Mouse (Mus musculus) G1E (cell line): ENCODE data around the gene Adam10.

Experiments used
- CTCF ChIP-seq: IDR thresholded peaks from 2 replicates; pipeline ENCODE4 v1.5.1; 2012; ENCODE audit warnings: low read depth, low read length, inconsistent platforms, mixed read lengths
- GATA1 ChIP-seq: IDR thresholded peaks from 2 replicates; pipeline ENCODE4 v1.6.1; 2012; ENCODE audit warnings: borderline replicate concordance, low read length, inconsistent platforms, mixed read lengths
- GATA2 ChIP-seq: IDR thresholded peaks from 2 replicates; pipeline ENCODE4 v1.6.1; 2012; ENCODE audit warnings: low read depth, low read length, inconsistent platforms, borderline replicate concordance
- POLR2AphosphoS5 ChIP-seq: IDR thresholded peaks from 2 replicates; pipeline ENCODE4 v1.6.1; 2012; ENCODE audit warnings: low read depth, low read length, inconsistent platforms; ENCODE audit not compliant: insufficient replicate concordance
- TAL1 ChIP-seq: conservative IDR thresholded peaks from 2 replicates; pipeline ENCODE4 v1.6.1; 2012; ENCODE audit warnings: low read depth, low read length, inconsistent platforms, mixed read lengths

- TF ChIP-seq CTCF: no peak
- TF ChIP-seq POLR2AphosphoS5: no peak
- no peak for TF ChIP-seq TAL1
- no peak for TF ChIP-seq GATA1
- no peak for TF ChIP-seq GATA2
Measured at GRCm38 (mm10) chr9:70788705-70789104, 109.9 kb downstream of the Adam10 start.
